Mouse (Mus musculus): ENCODE measurements around the gene Serpina1f. TPM values are rescaled to one million over a fixed set of nuclear protein-coding genes. Genes with fewer than 3 reads are reported as not detected.
"Not testable (repeated sequence)": the region's sequence is repeated elsewhere in the genome, so short reads cannot be mapped to it uniquely, and the experiment has no call there.

Serpina1f gene
- not detected for total RNA-seq (2021)
- long read RNA-seq, experiment 1 = 0 reads
- long read RNA-seq, experiment 2 = 0 reads

- no peak for DNase-seq
These were observed at the start of gene Serpina1f for GRCm38 (mm10) chr12:103695429-103695828. TSS of gene Serpina1f (minus strand) at chr12:103695529.

- DNase-seq = not testable (repeated sequence)
These were observed 42.7 kb upstream of the Serpina1f start for GRCm38 (mm10) chr12:103737791-103738580.

- not testable (repeated sequence) for DNase-seq
These were observed 40.2 kb upstream of the Serpina1f start for GRCm38 (mm10) chr12:103735566-103735965.

- not testable (repeated sequence) for DNase-seq
These were observed 39.8 kb upstream of the Serpina1f start for GRCm38 (mm10) chr12:103735101-103735500.

- no peak for DNase-seq
These were observed 16.2 kb upstream of the Serpina1f start for GRCm38 (mm10) chr12:103711537-103711936.

- no peak for DNase-seq
These were observed 15.1 kb upstream of the Serpina1f start for GRCm38 (mm10) chr12:103710405-103710804.

GRCm38 (mm10) chr12:103706113-103706512 lies 10.8 kb upstream of the Serpina1f start:
- no peak for DNase-seq

- peak; percentile 14 for DNase-seq
These were observed 10.2 kb upstream of the Serpina1f start for GRCm38 (mm10) chr12:103705547-103705946.

- no peak for DNase-seq
These were observed 4.9 kb upstream of the Serpina1f start for GRCm38 (mm10) chr12:103700144-103700750.

- DNase-seq = no peak
These were observed 7.0 kb downstream of the Serpina1f start for GRCm38 (mm10) chr12:103688221-103688814.

GRCm38 (mm10) chr12:103687021-103687420 lies 8.3 kb downstream of the Serpina1f start:
- DNase-seq = no peak

- no peak for DNase-seq
These were observed 9.3 kb downstream of the Serpina1f start for GRCm38 (mm10) chr12:103686050-103686449.

- DNase-seq = no peak
These were observed 9.9 kb downstream of the Serpina1f start for GRCm38 (mm10) chr12:103685386-103685785.

GRCm38 (mm10) chr12:103683775-103684174 lies 11.6 kb downstream of the Serpina1f start:
- DNase-seq = no peak

- no peak for DNase-seq
These were observed 13.6 kb downstream of the Serpina1f start for GRCm38 (mm10) chr12:103681739-103682138.

- no peak for DNase-seq
These were observed 14.2 kb downstream of the Serpina1f start for GRCm38 (mm10) chr12:103681169-103681568.

- not testable (repeated sequence) for DNase-seq
These were observed 15.5 kb downstream of the Serpina1f start for GRCm38 (mm10) chr12:103679853-103680252.

- no peak for DNase-seq
These were observed 19.3 kb downstream of the Serpina1f start, which contains the start of gene Serpina16 for GRCm38 (mm10) chr12:103676039-103676438. TSS of gene Serpina16 (minus strand) at chr12:103676139.

- DNase-seq = peak; percentile 24
These were observed 22.1 kb downstream of the Serpina1f start for GRCm38 (mm10) chr12:103673179-103673578.

GRCm38 (mm10) chr12:103671483-103671882 lies 23.8 kb downstream of the Serpina1f start:
- DNase-seq = no peak

- DNase-seq = no peak
These were observed 24.4 kb downstream of the Serpina1f start for GRCm38 (mm10) chr12:103670964-103671363.

GRCm38 (mm10) chr12:103670344-103670743 lies 25.0 kb downstream of the Serpina1f start:
- no peak for DNase-seq

- no peak for DNase-seq
These were observed 30.0 kb downstream of the Serpina1f start for GRCm38 (mm10) chr12:103665286-103665685.
